Mouse (Mus musculus): ENCODE data around the gene Oprl1. TPM values are rescaled to one million over a fixed set of nuclear protein-coding genes. Genes with fewer than 3 reads are reported as not detected.

Gene Oprl1
- not detected for polyA plus RNA-seq (2014; fragmentation: Illumina TruSeq; extraction: RNeasy Lipid Tissue Mini Kit (QIAGEN cat#74804); ENCODE audit: low read depth, low replicate concordance)

GRCm38 (mm10) chr2:181714903-181715326 lies at the start of gene Oprl1:
Gene Oprl1 (plus strand): TSS chr2:181715016.

GRCm38 (mm10) chr2:181671326-181671725 lies 43.5 kb upstream of the Oprl1 start, which contains the start of gene Sox18:
Gene Sox18 (minus strand): TSS chr2:181671640.

DNA sequence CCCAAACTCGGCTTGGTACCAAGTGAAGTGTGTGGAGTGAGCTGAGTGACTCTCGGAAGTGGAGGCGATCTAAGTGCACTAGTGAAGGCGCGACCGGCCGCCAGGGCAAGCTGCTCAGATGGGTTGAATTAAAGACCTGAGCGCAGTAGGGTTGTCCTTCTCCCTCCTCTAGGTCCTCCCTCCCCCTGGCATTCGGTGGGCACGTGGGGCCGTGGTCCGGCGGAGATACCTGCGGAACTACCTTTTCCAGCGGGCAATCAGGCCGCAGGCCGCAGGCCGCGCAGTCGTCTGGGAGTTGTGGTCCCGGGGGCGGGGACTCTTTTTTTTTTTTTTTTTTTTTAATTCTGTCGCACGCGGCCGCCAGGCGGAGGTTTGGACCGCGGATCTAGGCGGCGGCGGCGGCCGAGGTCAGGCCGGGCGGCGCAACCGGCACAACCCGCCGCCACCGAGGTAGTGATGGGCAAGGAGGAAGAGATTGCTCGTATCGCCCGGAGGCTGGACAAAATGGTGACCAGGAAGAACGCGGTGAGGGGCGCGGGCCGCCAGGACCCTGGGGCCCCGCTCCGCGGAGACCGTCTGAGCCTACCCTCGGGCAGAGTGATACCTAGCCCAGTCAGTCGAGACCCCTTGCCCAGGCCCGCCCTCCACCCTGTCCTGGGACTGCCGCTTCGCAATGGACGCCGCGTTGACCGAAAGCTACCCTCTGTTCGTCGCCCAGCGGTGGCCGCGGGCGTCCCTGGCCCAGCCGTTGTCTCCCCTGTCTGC lies 34.7 kb upstream of the Oprl1 start, which contains the start of gene Tcea2:
Gene Tcea2 (plus strand): TSS at position 360 of the 765 bp plus-strand sequence.

GRCm38 (mm10) chr2:181693339-181694280 lies 21.2 kb upstream of the Oprl1 start, which contains the start of gene Rgs19:
Gene Rgs19 (minus strand): TSS chr2:181693977.

DNA sequence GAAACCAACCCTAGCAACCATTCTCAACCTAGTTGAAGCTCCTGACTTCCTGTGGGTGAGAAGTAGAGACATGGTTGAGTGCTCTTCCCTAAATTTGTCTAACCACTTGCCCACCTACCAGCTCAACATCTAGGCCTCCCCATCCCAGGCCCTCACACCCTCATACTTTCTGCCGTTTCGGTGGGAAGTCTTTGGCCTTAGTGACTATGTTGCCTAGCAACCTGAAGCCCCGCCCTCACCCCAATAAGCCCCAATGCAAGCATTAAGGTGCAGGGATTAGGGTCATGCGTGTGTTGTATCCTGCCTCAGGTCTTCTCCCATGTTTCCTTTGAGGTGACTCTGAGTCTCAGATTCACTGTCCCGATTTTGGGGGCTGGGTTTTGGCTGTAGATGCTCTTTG lies 16.6 kb upstream of the Oprl1 start, which contains the start of gene Lkaaear1:
Gene Lkaaear1 (minus strand): TSS at position 202 of the 400 bp plus-strand sequence.

GRCm38 (mm10) chr2:181763006-181763830 lies 48.4 kb downstream of the Oprl1 start, which contains the start of gene Myt1:
Gene Myt1 (plus strand): TSS chr2:181763332.

Other genes starting within 250 kb of the Oprl1 start
- gene Abhd16b, start 221.8 kb upstream of the Oprl1 start, polyA plus RNA-seq (2014; fragmentation: Illumina TruSeq; extraction: RNeasy Lipid Tissue Mini Kit (QIAGEN cat#74804); ENCODE audit: low read depth, low replicate concordance): not detected
- 35.5 TPM for gene Tpd52l2, start 217.9 kb upstream of the Oprl1 start, polyA plus RNA-seq (2014; fragmentation: Illumina TruSeq; extraction: RNeasy Lipid Tissue Mini Kit (QIAGEN cat#74804); ENCODE audit: low read depth, low replicate concordance)
- gene Dnajc5, start 194.5 kb upstream of the Oprl1 start, polyA plus RNA-seq (2014; fragmentation: Illumina TruSeq; extraction: RNeasy Lipid Tissue Mini Kit (QIAGEN cat#74804); ENCODE audit: low read depth, low replicate concordance): 32.7 TPM
- 12.0 TPM for gene Uckl1, start 130.1 kb upstream of the Oprl1 start, polyA plus RNA-seq (2014; fragmentation: Illumina TruSeq; extraction: RNeasy Lipid Tissue Mini Kit (QIAGEN cat#74804); ENCODE audit: low read depth, low replicate concordance)
- 25.0 TPM for gene Prpf6, start 123.1 kb upstream of the Oprl1 start, polyA plus RNA-seq (2014; fragmentation: Illumina TruSeq; extraction: RNeasy Lipid Tissue Mini Kit (QIAGEN cat#74804); ENCODE audit: low read depth, low replicate concordance)
- 1.3 TPM for gene Zfp512b, start 122.2 kb upstream of the Oprl1 start, polyA plus RNA-seq (2014; fragmentation: Illumina TruSeq; extraction: RNeasy Lipid Tissue Mini Kit (QIAGEN cat#74804); ENCODE audit: low read depth, low replicate concordance)
- gene Samd10, start 115.8 kb upstream of the Oprl1 start, polyA plus RNA-seq (2014; fragmentation: Illumina TruSeq; extraction: RNeasy Lipid Tissue Mini Kit (QIAGEN cat#74804); ENCODE audit: low read depth, low replicate concordance): 6.5 TPM
- not detected for gene Gm29797, start 58.0 kb upstream of the Oprl1 start, polyA plus RNA-seq (2014; fragmentation: Illumina TruSeq; extraction: RNeasy Lipid Tissue Mini Kit (QIAGEN cat#74804); ENCODE audit: low read depth, low replicate concordance)
- not detected for gene Sox18, start 43.4 kb upstream of the Oprl1 start, polyA plus RNA-seq (2014; fragmentation: Illumina TruSeq; extraction: RNeasy Lipid Tissue Mini Kit (QIAGEN cat#74804); ENCODE audit: low read depth, low replicate concordance)
- gene Tcea2, start 34.7 kb upstream of the Oprl1 start, polyA plus RNA-seq (2014; fragmentation: Illumina TruSeq; extraction: RNeasy Lipid Tissue Mini Kit (QIAGEN cat#74804); ENCODE audit: low read depth, low replicate concordance): 0.49 TPM
- 3.9 TPM for gene Rgs19, start 21.0 kb upstream of the Oprl1 start, polyA plus RNA-seq (2014; fragmentation: Illumina TruSeq; extraction: RNeasy Lipid Tissue Mini Kit (QIAGEN cat#74804); ENCODE audit: low read depth, low replicate concordance)
- not detected for gene Lkaaear1, start 16.6 kb upstream of the Oprl1 start, polyA plus RNA-seq (2014; fragmentation: Illumina TruSeq; extraction: RNeasy Lipid Tissue Mini Kit (QIAGEN cat#74804); ENCODE audit: low read depth, low replicate concordance)
- not detected for gene Myt1, start 48.3 kb downstream of the Oprl1 start, polyA plus RNA-seq (2014; fragmentation: Illumina TruSeq; extraction: RNeasy Lipid Tissue Mini Kit (QIAGEN cat#74804); ENCODE audit: low read depth, low replicate concordance)
- gene Pcmtd2, start 122.8 kb downstream of the Oprl1 start, polyA plus RNA-seq (2014; fragmentation: Illumina TruSeq; extraction: RNeasy Lipid Tissue Mini Kit (QIAGEN cat#74804); ENCODE audit: low read depth, low replicate concordance): 137 TPM
- gene Polr3k, start 149.3 kb downstream of the Oprl1 start, polyA plus RNA-seq (2014; fragmentation: Illumina TruSeq; extraction: RNeasy Lipid Tissue Mini Kit (QIAGEN cat#74804); ENCODE audit: low read depth, low replicate concordance): 37.2 TPM